ENCODE assay signal across 8 mouse cellular contexts in genomic region chr13:46419648-46420047, GRCm38 (mm10). TPM values are rescaled to one million over a fixed set of nuclear protein-coding genes. Genes with fewer than 3 reads are reported as not detected.
DNase-seq lines count a peak whose midpoint lies in the region; ATAC-seq and TF ChIP-seq lines count a peak whose summit lies in the region.

No protein-coding gene starts in this region.

- H3K4me2 ChIP-seq in lung, embryonic 14.5 days = peak overlapping the region; percentile 93
- peak overlapping the region; percentile 83 for H3K4me2 ChIP-seq in forebrain, embryonic 11.5 days (ENCODE audit: low read depth, low read length, severe bottlenecking)
- peak overlapping the region; percentile 88 for H3K4me2 ChIP-seq in intestine, embryonic 14.5 days (ENCODE audit: low read length)
- H3K4me2 ChIP-seq in neural tube, embryonic 15.5 days = peak overlapping the region; percentile 88

- no peaks in the 10 kb centered on the region for H3K27me3 ChIP-seq in lung, embryonic 14.5 days (ENCODE audit: insufficient read depth, low read length)
- no peaks in the 10 kb centered on the region for H3K27me3 ChIP-seq in forebrain, embryonic 11.5 days (ENCODE audit: control insufficient read depth, insufficient read depth, low read length)
- H3K27me3 ChIP-seq in intestine, embryonic 14.5 days (replicated peaks; ENCODE audit: control insufficient read depth, insufficient read depth, low read length) = peaks cover 5% of the 10 kb centered on the region; the same call in 1 of the 2 replicates
- no peaks in the 10 kb centered on the region for H3K27me3 ChIP-seq in neural tube, embryonic 15.5 days (replicated peaks)

- ATAC-seq in lung, embryonic 14.5 days (ENCODE audit: insufficient read depth) = no peak
- no peak for ATAC-seq in forebrain, embryonic 11.5 days (replicated peaks; ENCODE audit: low FRiP score)
- no peak for ATAC-seq in intestine, embryonic 14.5 days (replicated peaks; ENCODE audit: low FRiP score, low TSS enrichment, low read depth)
- no peak for ATAC-seq in neural tube, embryonic 15.5 days (ENCODE audit: low FRiP score)

- peak overlapping the region; percentile 16; the same call in 1 of the 2 replicates for H3K27ac ChIP-seq in lung, embryonic 14.5 days (ENCODE audit: low read depth)
- H3K27ac ChIP-seq in forebrain, embryonic 11.5 days (ENCODE audit: low read depth, low read length) = no peak overlapping the region
- no peak overlapping the region for H3K27ac ChIP-seq in intestine, embryonic 14.5 days (ENCODE audit: low read depth)
- H3K27ac ChIP-seq in neural tube, embryonic 15.5 days (replicated peaks) = peak overlapping the region; percentile 30

- WGBS in lung, embryonic 14.5 days = 23% methylated on average over 7 of the region's 7 CpGs
- 3% methylated on average over 7 of the region's 7 CpGs for WGBS in forebrain, embryonic 11.5 days
- WGBS in intestine, embryonic 14.5 days = 14% methylated on average over 7 of the region's 7 CpGs
- 6% methylated on average over 7 of the region's 7 CpGs for WGBS in neural tube, embryonic 15.5 days

- no peak for TF ChIP-seq CTCF in lung, embryonic 14.5 days (IDR thresholded peaks at IDR 0.05; ENCODE audit: low read depth)

- peak; percentile 31 for DNase-seq in lung, embryonic 14.5 days
- no peak for DNase-seq in lung, postnatal 14 days
- no peak for DNase-seq in forebrain, embryonic 11.5 days (ENCODE audit: low spot score)
- DNase-seq in intestine, embryonic 14.5 days (ENCODE audit: low spot score) = no peak
- no peak for DNase-seq in frontal cortex, postnatal 14 days (ENCODE audit: low spot score in 2 of 2)
- no peak for DNase-seq in lung, postnatal 36 days
- no peak for DNase-seq in cerebellum, postnatal 36 days

- H3K9me3 ChIP-seq in lung, embryonic 14.5 days (ENCODE audit: low read depth, low read length) = no peaks in the 10 kb centered on the region
- no peaks in the 10 kb centered on the region for H3K9me3 ChIP-seq in forebrain, embryonic 11.5 days (ENCODE audit: control insufficient read depth, low read length)
- no peaks in the 10 kb centered on the region for H3K9me3 ChIP-seq in intestine, embryonic 14.5 days (ENCODE audit: control insufficient read depth, low read length)
- no peaks in the 10 kb centered on the region for H3K9me3 ChIP-seq in neural tube, embryonic 15.5 days (replicated peaks)

- H3K36me3 ChIP-seq in lung, embryonic 14.5 days (ENCODE audit: insufficient read depth) = no peaks in the 10 kb centered on the region
- H3K36me3 ChIP-seq in forebrain, embryonic 11.5 days (ENCODE audit: control insufficient read depth, insufficient read depth, low read length) = no peaks in the 10 kb centered on the region
- no peaks in the 10 kb centered on the region for H3K36me3 ChIP-seq in intestine, embryonic 14.5 days (ENCODE audit: control insufficient read depth, insufficient read depth, low read length)
- no peaks in the 10 kb centered on the region for H3K36me3 ChIP-seq in neural tube, embryonic 15.5 days

- no peaks in the 10 kb centered on the region for H3K4me1 ChIP-seq in lung, embryonic 14.5 days (ENCODE audit: insufficient read depth)
- H3K4me1 ChIP-seq in forebrain, embryonic 11.5 days (replicated peaks; ENCODE audit: control insufficient read depth, insufficient read depth, low read length) = 0 out of 2 replicates have a peak, but pooled peaks cover 5% of the 10 kb centered on the region
- H3K4me1 ChIP-seq in intestine, embryonic 14.5 days (replicated peaks; ENCODE audit: control insufficient read depth, insufficient read depth, low read length) = no peaks in the 10 kb centered on the region; the same call in 1 of the 2 replicates
- H3K4me1 ChIP-seq in neural tube, embryonic 15.5 days = peaks cover 20% of the 10 kb centered on the region

- H3K4me3 ChIP-seq in lung, embryonic 14.5 days (ENCODE audit: low read depth, low read length) = peak overlapping the region; percentile 59
- H3K4me3 ChIP-seq in forebrain, embryonic 11.5 days (ENCODE audit: low read depth, low read length) = peak overlapping the region; percentile 71
- H3K4me3 ChIP-seq in intestine, embryonic 14.5 days (ENCODE audit: low read depth, low read length) = peak overlapping the region; percentile 49
- peak overlapping the region; percentile 69 for H3K4me3 ChIP-seq in neural tube, embryonic 15.5 days (replicated peaks)

- H3K9ac ChIP-seq in lung, embryonic 14.5 days = peak overlapping the region; percentile 27
- H3K9ac ChIP-seq in forebrain, embryonic 11.5 days (ENCODE audit: low read length) = peak overlapping the region; percentile 83
- H3K9ac ChIP-seq in intestine, embryonic 14.5 days (ENCODE audit: low read length) = peak overlapping the region; percentile 37; the same call in 1 of the 2 replicates
- H3K9ac ChIP-seq in neural tube, embryonic 15.5 days (replicated peaks) = peak overlapping the region; percentile 44

RNA-seq across cellular contexts. Expression of gene Rbm24, which starts 1.4 kb away (rescaled TPM):
- 2.2 and 2.7 TPM in 2 replicates for polyA plus RNA-seq in lung, embryonic 14.5 days (2014; fragmentation: Nextera tagmentation; extraction: Ambion mirVana)
- polyA plus RNA-seq in forebrain, embryonic 11.5 days (2014; fragmentation: Nextera tagmentation; extraction: Ambion mirVana) = 2.8 and 3.8 TPM in 2 replicates
- 2.3 TPM in 2 replicates for polyA plus RNA-seq in intestine, embryonic 14.5 days (2014; fragmentation: Nextera tagmentation; extraction: Ambion mirVana)
- polyA plus RNA-seq in neural tube, embryonic 15.5 days (2015; fragmentation: Nextera tagmentation; extraction: Ambion mirVana) = 2.1 and 4.2 TPM in 2 replicates

Comparison
In these comparisons a context has a peak if more than half of its experiments do, and no peak if none do; other contexts are left out.
1. H3K27ac ChIP-seq: peak in lung, embryonic 14.5 days (single experiment) and neural tube, embryonic 15.5 days (single experiment); none in forebrain, embryonic 11.5 days (single experiment) and intestine, embryonic 14.5 days (single experiment).
2. H3K9ac ChIP-seq: peak in every context shown above with its lines; median percentile 83 in forebrain, embryonic 11.5 days; 44 in neural tube, embryonic 15.5 days; 37 in intestine, embryonic 14.5 days; 27 in lung, embryonic 14.5 days.
3. Peak in every context shown above with its lines, with median percentiles within 50 percentile points of each other: H3K4me2 ChIP-seq and H3K4me3 ChIP-seq.